Mouse (Mus musculus): Measurements from ENCODE around the gene Lypd6. TPM values are rescaled to one million over a fixed set of nuclear protein-coding genes. Genes with fewer than 3 reads are reported as not detected.

Lypd6 gene
- polyA plus RNA-seq, 1 experiment from 2014 or later = 6.2 TPM

GRCm38 (mm10) chr2:50147308-50147707 is 81.1 kb downstream of the Lypd6 start:
- ATAC-seq (ENCODE audit: insufficient number of reproducible peaks, insufficient read depth, low FRiP score, low TSS enrichment, low read depth) = no peak
- H3K4me1 ChIP-seq (replicated peaks) = peaks cover 19% of the 10 kb centered on the region

GRCm38 (mm10) chr2:50149257-50150202 is 83.3 kb downstream of the Lypd6 start:
- WGBS = 56% methylated on average over 6 of the region's 6 CpGs
- Histone ChIP-seq H3K4me1 (replicated peaks) (peaks cover 19% of the 10 kb centered on the region), H3K36me3 (no peaks in the 10 kb centered on the region), H3K4me2 (no peak overlapping the region), H3K9ac (replicated peaks) (no peak overlapping the region), H3K4me3 (replicated peaks) (no peak overlapping the region), H3K27me3 (no peaks in the 10 kb centered on the region), H3K9me3 (no peaks in the 10 kb centered on the region), H3K27ac (no peak overlapping the region)
- no peak for ATAC-seq (ENCODE audit: insufficient number of reproducible peaks, insufficient read depth, low FRiP score, low TSS enrichment, low read depth)

More at GRCm38 (mm10) chr2:50147308-50147707, 81.1 kb downstream of the Lypd6 start:
- Histone ChIP-seq H3K36me3 (no peaks in the 10 kb centered on the region), H3K9me3 (no peaks in the 10 kb centered on the region), H3K4me3 (replicated peaks) (no peak overlapping the region), H3K27me3 (no peaks in the 10 kb centered on the region), H3K4me2 (no peak overlapping the region), H3K9ac (replicated peaks) (no peak overlapping the region), H3K27ac (0 out of 2 replicates have a peak overlapping the region, but pooled peaks have one; percentile 45)
- WGBS = 51% methylated on average over 9 of the region's 9 CpGs

- Histone ChIP-seq H3K4me3 (replicated peaks) (no peak overlapping the region), H3K27me3 (no peaks in the 10 kb centered on the region), H3K9me3 (no peaks in the 10 kb centered on the region), H3K27ac (no peak overlapping the region), H3K4me2 (no peak overlapping the region), H3K4me1 (replicated peaks) (peaks cover 19% of the 10 kb centered on the region), H3K36me3 (no peaks in the 10 kb centered on the region), H3K9ac (replicated peaks) (no peak overlapping the region)
- 73% methylated on average over 7 of the region's 7 CpGs for WGBS
- peak; percentile 52; the same call in 1 of the 2 replicates for ATAC-seq (ENCODE audit: insufficient number of reproducible peaks, insufficient read depth, low FRiP score, low TSS enrichment, low read depth)
These were observed 84.0 kb downstream of the Lypd6 start for GRCm38 (mm10) chr2:50150203-50150590.

DNA sequence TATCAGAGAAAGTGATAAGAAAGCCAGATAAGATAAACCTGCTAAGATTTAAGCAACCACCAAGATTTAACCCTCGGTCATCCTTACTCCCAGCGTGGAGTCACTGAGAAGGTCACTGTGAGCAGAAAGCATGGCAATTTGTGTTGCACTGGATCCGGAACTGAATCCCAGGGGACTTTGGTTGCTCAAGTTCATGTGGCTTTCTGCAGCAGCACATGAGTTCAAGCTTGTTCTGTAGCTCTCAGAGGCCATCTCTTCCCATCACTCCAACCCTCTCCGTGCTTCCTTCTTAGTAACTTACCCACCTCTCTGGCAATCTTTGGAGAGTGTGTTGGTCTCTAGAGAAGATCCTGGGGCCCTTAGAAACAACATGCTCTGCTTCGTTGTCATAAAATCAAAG is 84.6 kb downstream of the Lypd6 start:
- Histone ChIP-seq H3K4me1 (replicated peaks) (peaks cover 16% of the 10 kb centered on the region), H3K4me3 (replicated peaks) (no peak overlapping the region), H3K4me2 (no peak overlapping the region), H3K27ac (no peak overlapping the region), H3K27me3 (no peaks in the 10 kb centered on the region), H3K9ac (replicated peaks) (no peak overlapping the region), H3K9me3 (no peaks in the 10 kb centered on the region), H3K36me3 (no peaks in the 10 kb centered on the region)
- 81% methylated on average over 5 of the region's 5 CpGs for WGBS
- ATAC-seq (ENCODE audit: insufficient number of reproducible peaks, insufficient read depth, low FRiP score, low TSS enrichment, low read depth) = no peak

- H3K36me3 ChIP-seq = no peaks in the 10 kb centered on the region
- H3K27ac ChIP-seq = no peak overlapping the region
- H3K4me1 ChIP-seq (replicated peaks) = peaks cover 15% of the 10 kb centered on the region
- no peak overlapping the region for H3K4me2 ChIP-seq
- no peak overlapping the region for H3K4me3 ChIP-seq (replicated peaks)
- 51% methylated on average over 2 of the region's 2 CpGs for WGBS
- ATAC-seq (ENCODE audit: insufficient number of reproducible peaks, insufficient read depth, low FRiP score, low TSS enrichment, low read depth) = no peak
- no peak overlapping the region for H3K9ac ChIP-seq (replicated peaks)
- H3K9me3 ChIP-seq = no peaks in the 10 kb centered on the region
- H3K27me3 ChIP-seq = no peaks in the 10 kb centered on the region
These were observed 85.2 kb downstream of the Lypd6 start for GRCm38 (mm10) chr2:50151401-50151800.

GRCm38 (mm10) chr2:50151879-50152278 is 85.7 kb downstream of the Lypd6 start:
- WGBS = 87% methylated on average over 3 of the region's 3 CpGs
- no peaks in the 10 kb centered on the region for H3K9me3 ChIP-seq
- H3K4me1 ChIP-seq (replicated peaks) = peaks cover 11% of the 10 kb centered on the region

DNA sequence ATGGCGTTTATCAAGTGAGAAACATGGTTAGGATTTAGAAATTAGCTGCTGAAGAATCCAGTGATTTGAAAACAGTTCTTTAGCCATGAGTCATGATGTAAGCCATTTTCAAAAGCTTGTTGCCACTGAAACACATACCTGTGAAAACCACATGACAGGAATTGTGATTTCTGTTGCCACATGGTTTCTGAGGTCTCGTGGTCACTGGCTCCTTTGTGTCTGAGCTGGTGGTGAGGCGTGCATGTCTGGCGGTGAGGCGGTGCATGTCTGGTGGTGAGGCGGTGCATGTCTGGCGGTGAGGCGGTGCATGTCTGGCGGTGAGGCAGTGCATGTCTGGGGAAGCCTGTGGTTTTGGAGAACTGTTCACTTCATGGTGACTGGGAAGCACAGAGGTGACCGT is 89.8 kb downstream of the Lypd6 start:
- 95% methylated on average over 10 of the region's 10 CpGs for WGBS
- Histone ChIP-seq H3K9ac (replicated peaks) (no peak overlapping the region), H3K4me2 (no peak overlapping the region), H3K27ac (no peak overlapping the region), H3K27me3 (no peaks in the 10 kb centered on the region), H3K9me3 (no peaks in the 10 kb centered on the region), H3K4me3 (replicated peaks) (no peak overlapping the region), H3K36me3 (no peaks in the 10 kb centered on the region), H3K4me1 (replicated peaks) (0 out of 2 replicates have a peak, but pooled peaks cover 1% of the 10 kb centered on the region)
- no peak for ATAC-seq (ENCODE audit: insufficient number of reproducible peaks, insufficient read depth, low FRiP score, low TSS enrichment, low read depth)

More at GRCm38 (mm10) chr2:50151879-50152278, 85.7 kb downstream of the Lypd6 start:
- Histone ChIP-seq H3K4me3 (replicated peaks) (no peak overlapping the region), H3K27me3 (no peaks in the 10 kb centered on the region), H3K36me3 (no peaks in the 10 kb centered on the region), H3K9ac (replicated peaks) (no peak overlapping the region), H3K27ac (no peak overlapping the region), H3K4me2 (no peak overlapping the region)
- ATAC-seq (ENCODE audit: insufficient number of reproducible peaks, insufficient read depth, low FRiP score, low TSS enrichment, low read depth) = no peak

GRCm38 (mm10) chr2:50160069-50160468 is 93.8 kb downstream of the Lypd6 start:
- Histone ChIP-seq H3K36me3 (no peaks in the 10 kb centered on the region), H3K27me3 (no peaks in the 10 kb centered on the region), H3K4me2 (no peak overlapping the region), H3K27ac (no peak overlapping the region), H3K4me3 (replicated peaks) (no peak overlapping the region), H3K9me3 (no peaks in the 10 kb centered on the region), H3K9ac (replicated peaks) (no peak overlapping the region), H3K4me1 (replicated peaks) (0 out of 2 replicates have a peak, but pooled peaks cover 2% of the 10 kb centered on the region)
- WGBS = 91% methylated on average over 3 of the region's 3 CpGs
- ATAC-seq (ENCODE audit: insufficient number of reproducible peaks, insufficient read depth, low FRiP score, low TSS enrichment, low read depth) = no peak

GRCm38 (mm10) chr2:50163608-50164007 is 97.4 kb downstream of the Lypd6 start:
- Histone ChIP-seq H3K27me3 (no peaks in the 10 kb centered on the region), H3K27ac (no peak overlapping the region), H3K4me3 (replicated peaks) (no peak overlapping the region), H3K9ac (replicated peaks) (no peak overlapping the region), H3K36me3 (no peaks in the 10 kb centered on the region), H3K4me2 (no peak overlapping the region), H3K9me3 (no peaks in the 10 kb centered on the region), H3K4me1 (replicated peaks) (0 out of 2 replicates have a peak, but pooled peaks cover 2% of the 10 kb centered on the region)
- no peak for ATAC-seq (ENCODE audit: insufficient number of reproducible peaks, insufficient read depth, low FRiP score, low TSS enrichment, low read depth)
- WGBS = 88% methylated on average over 8 of the region's 8 CpGs

GRCm38 (mm10) chr2:50165277-50165676 is 99.0 kb downstream of the Lypd6 start:
- H3K4me1 ChIP-seq (replicated peaks) = 0 out of 2 replicates have a peak, but pooled peaks cover 2% of the 10 kb centered on the region
- H3K27me3 ChIP-seq = no peaks in the 10 kb centered on the region
- 44% methylated on average over 6 of the region's 6 CpGs for WGBS
- H3K27ac ChIP-seq = no peak overlapping the region
- H3K4me3 ChIP-seq (replicated peaks) = no peak overlapping the region
- ATAC-seq (ENCODE audit: insufficient number of reproducible peaks, insufficient read depth, low FRiP score, low TSS enrichment, low read depth) = no peak
- H3K4me2 ChIP-seq = no peak overlapping the region
- H3K9me3 ChIP-seq = no peaks in the 10 kb centered on the region
- no peaks in the 10 kb centered on the region for H3K36me3 ChIP-seq
- H3K9ac ChIP-seq (replicated peaks) = no peak overlapping the region

DNA sequence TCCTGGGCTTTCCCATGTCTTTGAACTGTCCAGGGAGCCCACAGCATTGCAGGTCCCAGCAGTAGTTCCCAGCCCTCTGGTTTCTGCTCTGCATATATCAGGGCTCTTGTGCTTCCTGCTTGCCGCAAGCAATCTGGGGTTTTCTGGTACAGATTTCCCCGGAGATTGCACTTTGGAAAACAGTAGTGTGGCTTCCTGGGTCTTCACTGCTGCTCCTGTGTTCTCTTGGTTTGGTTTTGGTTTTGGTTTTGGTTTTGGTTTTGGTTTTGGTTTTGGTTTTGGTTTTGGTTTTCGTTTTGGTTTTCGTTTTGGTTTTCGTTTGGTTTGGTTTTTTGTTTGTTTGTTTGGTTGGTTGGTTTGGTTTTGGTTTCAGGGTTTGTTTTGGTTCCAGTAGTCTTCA is 99.9 kb downstream of the Lypd6 start:
- 0 out of 2 replicates have a peak, but pooled peaks cover under 1% of the 10 kb centered on the region for H3K4me1 ChIP-seq (replicated peaks)
- 55% methylated on average over 5 of the region's 5 CpGs for WGBS
- H3K27me3 ChIP-seq = no peaks in the 10 kb centered on the region
- H3K4me2 ChIP-seq = no peak overlapping the region
- 0 out of 2 replicates have a peak, but pooled peaks cover 3% of the 10 kb centered on the region for H3K9me3 ChIP-seq
- H3K36me3 ChIP-seq = no peaks in the 10 kb centered on the region
- no peak overlapping the region for H3K4me3 ChIP-seq (replicated peaks)
- H3K9ac ChIP-seq (replicated peaks) = no peak overlapping the region
- no peak overlapping the region for H3K27ac ChIP-seq
- no peak for ATAC-seq (ENCODE audit: insufficient number of reproducible peaks, insufficient read depth, low FRiP score, low TSS enrichment, low read depth)

Measured in limb, embryonic 12.5 days (tissue).